Mouse (Mus musculus): Measurements from ENCODE around the gene Zfp992. TPM values are rescaled to one million over a fixed set of nuclear protein-coding genes. Genes with fewer than 3 reads are reported as not detected.
"Not testable (repeated sequence)": the region's sequence is repeated elsewhere in the genome, so short reads cannot be mapped to it uniquely, and the experiment has no call there.

Gene Zfp992
- polyA plus RNA-seq, 2 experiments, result 2.1 to 2.9 TPM

DNA sequence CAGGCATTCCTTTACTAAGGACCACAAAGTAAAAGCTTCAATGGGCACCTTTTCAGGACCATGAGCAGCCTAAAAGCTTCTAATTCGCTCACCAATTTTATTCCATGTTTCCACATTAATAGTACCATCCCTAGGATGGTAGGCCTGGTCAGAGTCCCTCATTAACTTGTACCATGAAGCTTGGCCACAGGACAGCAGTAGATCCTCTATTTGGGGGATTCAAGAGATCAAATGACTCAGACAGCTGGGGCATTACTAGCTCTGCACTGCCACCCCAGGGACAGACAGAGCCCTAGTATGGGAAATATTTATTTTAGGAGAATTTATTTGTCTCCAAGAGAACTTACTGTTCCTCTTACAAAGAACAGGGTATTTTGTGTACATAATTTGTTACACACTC is 25.4 kb downstream of the Zfp992 start:
- H3K9ac ChIP-seq (replicated peaks); H3K4me3 ChIP-seq (ENCODE audit: insufficient read depth in 1 of 2, low read depth in 2 of 2, low read length in 2 of 2); H3K4me2 ChIP-seq (ENCODE audit: low read depth); H3K27ac ChIP-seq; H3K36me3 ChIP-seq (replicated peaks; ENCODE audit: control insufficient read depth, insufficient read depth, low read depth); DNase-seq (ENCODE audit: low read depth in 3 of 3, low spot score in 3 of 3); H3K27me3 ChIP-seq (ENCODE audit: control insufficient read depth, insufficient read depth, low read length); H3K4me1 ChIP-seq (replicated peaks; ENCODE audit: control insufficient read depth in 2 of 2, insufficient read depth in 2 of 2, low read length in 1 of 2): not testable (repeated sequence)
- peaks cover 12% of the 10 kb centered on the region for H3K9me3 ChIP-seq (ENCODE audit: control insufficient read depth, low read length)
- WGBS (ENCODE audit: insufficient replicate concordance), result no CpG with 5 or more reads among the region's 1 CpGs
- peak; percentile 6; the same call in 1 of the 2 replicates for ATAC-seq (ENCODE audit: insufficient read depth)

DNA sequence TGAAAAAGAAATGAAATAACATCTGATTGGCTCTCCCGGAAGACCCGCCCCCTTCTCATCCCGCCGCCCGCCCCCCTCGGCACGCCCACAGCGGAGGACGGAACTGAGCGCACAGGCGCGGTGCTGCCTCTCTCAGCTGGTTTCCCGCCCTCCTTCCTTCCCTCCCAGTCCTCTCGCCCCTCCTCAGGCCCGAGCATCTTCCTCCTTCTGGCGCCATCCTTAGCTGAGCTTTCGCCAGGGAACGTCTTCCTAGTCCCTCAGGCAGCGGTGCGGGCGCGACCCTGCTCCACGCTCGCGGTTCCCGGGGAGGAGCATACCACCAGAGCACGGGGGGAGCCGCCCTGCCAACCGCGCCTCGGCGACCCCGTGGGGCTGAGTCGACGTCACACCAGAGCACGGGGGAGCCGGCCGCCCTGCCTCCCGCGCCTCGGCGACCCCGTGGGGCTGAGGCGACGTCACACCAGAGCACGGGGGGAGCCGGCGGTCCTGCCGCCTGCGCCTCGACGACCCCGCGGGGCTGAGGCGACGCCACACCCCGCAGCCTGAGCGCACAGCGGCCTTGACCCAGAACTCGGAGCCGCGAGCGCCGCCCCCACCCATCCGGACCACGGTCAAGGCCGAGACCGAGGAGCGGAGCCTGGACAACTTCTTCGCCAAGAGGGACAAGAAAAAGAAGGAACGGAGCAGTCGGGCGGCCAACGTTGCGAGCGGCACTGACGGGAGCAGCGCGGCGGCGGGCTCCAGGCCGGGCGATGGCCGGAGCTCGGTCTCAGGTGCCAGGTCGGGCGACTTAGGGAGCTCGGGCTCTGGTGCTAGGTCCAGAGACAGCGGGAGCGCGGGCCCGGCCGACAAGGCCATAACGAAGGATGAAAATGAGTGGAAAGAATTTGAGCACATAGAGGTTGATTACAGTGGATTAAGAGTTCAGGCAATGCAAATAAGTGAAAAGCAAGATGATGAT is 26.2 kb downstream of the Zfp992 start:
- H3K36me3 ChIP-seq (replicated peaks; ENCODE audit: control insufficient read depth, insufficient read depth, low read depth); H3K4me1 ChIP-seq (replicated peaks; ENCODE audit: control insufficient read depth in 2 of 2, insufficient read depth in 2 of 2, low read length in 1 of 2); H3K4me3 ChIP-seq (ENCODE audit: insufficient read depth in 1 of 2, low read depth in 2 of 2, low read length in 2 of 2); H3K27ac ChIP-seq; H3K4me2 ChIP-seq (ENCODE audit: low read depth); H3K9ac ChIP-seq (replicated peaks); H3K27me3 ChIP-seq (ENCODE audit: control insufficient read depth, insufficient read depth, low read length); DNase-seq (ENCODE audit: low read depth in 3 of 3, low spot score in 3 of 3): not testable (repeated sequence)
- peak; percentile 71 for ATAC-seq (ENCODE audit: insufficient read depth)
- 56% methylated on average over 56 of the region's 94 CpGs for WGBS (ENCODE audit: insufficient replicate concordance)
- peaks cover 12% of the 10 kb centered on the region for H3K9me3 ChIP-seq (ENCODE audit: control insufficient read depth, low read length)

DNA sequence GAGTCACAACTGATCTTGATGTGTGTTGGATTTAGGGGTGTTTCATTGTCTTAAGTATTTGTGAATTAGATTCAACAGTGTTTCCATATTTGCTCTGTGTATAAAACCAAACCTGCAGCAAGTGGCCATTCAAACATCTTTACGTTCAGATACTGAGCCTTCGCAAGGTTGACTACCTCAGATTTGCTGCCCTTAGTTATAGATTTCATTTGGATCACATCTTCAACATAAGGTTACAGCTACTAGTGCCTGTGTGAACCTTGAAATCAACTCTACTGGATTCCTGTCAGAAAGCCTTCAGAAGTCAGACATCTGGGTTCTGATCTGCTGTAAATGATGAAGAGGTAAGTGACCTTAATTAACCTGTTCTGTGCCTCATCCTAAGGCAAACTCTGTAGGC is 27.4 kb downstream of the Zfp992 start:
- not testable (repeated sequence) for H3K9ac ChIP-seq (replicated peaks); H3K4me3 ChIP-seq (ENCODE audit: insufficient read depth in 1 of 2, low read depth in 2 of 2, low read length in 2 of 2); ATAC-seq (ENCODE audit: insufficient read depth); DNase-seq (ENCODE audit: low read depth in 3 of 3, low spot score in 3 of 3); H3K36me3 ChIP-seq (replicated peaks; ENCODE audit: control insufficient read depth, insufficient read depth, low read depth); H3K4me1 ChIP-seq (replicated peaks; ENCODE audit: control insufficient read depth in 2 of 2, insufficient read depth in 2 of 2, low read length in 1 of 2); H3K27ac ChIP-seq; H3K4me2 ChIP-seq (ENCODE audit: low read depth); H3K27me3 ChIP-seq (ENCODE audit: control insufficient read depth, insufficient read depth, low read length)
- H3K9me3 ChIP-seq (ENCODE audit: control insufficient read depth, low read length), result peaks cover 18% of the 10 kb centered on the region
- 81% methylated on average over 2 of the region's 2 CpGs for WGBS (ENCODE audit: insufficient replicate concordance)

DNA sequence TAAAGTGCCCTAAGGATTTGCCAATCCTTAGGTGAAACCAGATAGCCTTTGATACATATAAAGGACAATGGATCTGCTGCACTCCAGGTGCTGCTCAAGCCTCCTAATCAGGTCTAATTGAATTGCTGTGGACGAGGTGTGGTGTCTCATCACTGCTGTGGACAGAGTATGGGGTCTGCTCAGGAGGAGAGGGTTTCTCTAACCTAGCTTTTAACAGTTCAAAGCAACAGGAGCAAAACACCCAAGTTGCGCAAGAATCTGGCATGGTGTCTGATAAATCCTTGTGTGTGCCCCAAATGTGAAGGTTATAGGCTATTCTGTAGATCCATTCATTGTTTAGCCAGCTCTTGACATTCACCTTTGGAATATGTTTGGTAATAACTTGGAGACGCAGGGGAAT is 28.1 kb downstream of the Zfp992 start:
- 59% methylated on average over 3 of the region's 3 CpGs for WGBS (ENCODE audit: insufficient replicate concordance)
- not testable (repeated sequence) for H3K4me2 ChIP-seq (ENCODE audit: low read depth); DNase-seq (ENCODE audit: low read depth in 3 of 3, low spot score in 3 of 3); ATAC-seq (ENCODE audit: insufficient read depth); H3K4me1 ChIP-seq (replicated peaks; ENCODE audit: control insufficient read depth in 2 of 2, insufficient read depth in 2 of 2, low read length in 1 of 2); H3K27me3 ChIP-seq (ENCODE audit: control insufficient read depth, insufficient read depth, low read length); H3K36me3 ChIP-seq (replicated peaks; ENCODE audit: control insufficient read depth, insufficient read depth, low read depth); H3K4me3 ChIP-seq (ENCODE audit: insufficient read depth in 1 of 2, low read depth in 2 of 2, low read length in 2 of 2); H3K9ac ChIP-seq (replicated peaks); H3K27ac ChIP-seq
- H3K9me3 ChIP-seq (ENCODE audit: control insufficient read depth, low read length), result peaks cover 22% of the 10 kb centered on the region

DNA sequence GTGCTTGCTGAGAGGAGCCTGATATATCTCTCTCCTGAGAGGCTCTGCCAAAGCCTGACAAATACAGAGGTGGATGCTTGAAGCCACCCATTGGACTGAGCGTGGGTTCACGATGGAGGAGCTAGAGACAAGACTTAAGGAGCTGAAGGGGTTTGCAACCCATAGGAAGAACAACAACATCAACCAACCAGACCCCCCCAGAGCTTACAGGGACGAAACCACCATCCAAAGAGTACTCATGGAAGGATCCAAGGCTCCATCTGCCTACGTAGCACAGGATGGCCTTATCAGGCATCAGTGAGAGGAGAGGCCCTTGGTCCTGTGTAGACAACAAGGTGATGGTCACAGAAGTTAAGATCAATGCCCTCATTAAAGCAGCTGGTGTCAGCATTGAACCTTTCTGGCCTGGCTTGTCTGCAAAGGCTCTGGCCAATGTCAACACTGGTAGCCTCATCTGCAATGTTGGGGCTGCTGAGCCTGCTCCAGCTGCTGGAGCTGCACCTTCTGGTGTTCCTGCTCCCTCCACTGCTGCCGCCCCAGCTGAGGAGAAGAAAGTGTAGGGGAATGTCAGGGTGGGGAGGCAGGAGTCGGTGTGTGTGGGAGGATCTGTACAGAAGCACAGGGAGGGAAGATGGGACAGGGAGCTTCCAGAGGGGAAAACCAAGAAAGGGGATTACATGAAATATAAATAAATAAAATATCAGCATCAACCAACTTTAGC is 31.7 kb downstream of the Zfp992 start:
- peaks cover 30% of the 10 kb centered on the region for H3K9me3 ChIP-seq (ENCODE audit: control insufficient read depth, low read length)
- DNase-seq (ENCODE audit: low read depth in 3 of 3, low spot score in 3 of 3); H3K27ac ChIP-seq; H3K4me2 ChIP-seq (ENCODE audit: low read depth); H3K27me3 ChIP-seq (ENCODE audit: control insufficient read depth, insufficient read depth, low read length); H3K9ac ChIP-seq (replicated peaks); H3K4me1 ChIP-seq (replicated peaks; ENCODE audit: control insufficient read depth in 2 of 2, insufficient read depth in 2 of 2, low read length in 1 of 2); H3K4me3 ChIP-seq (ENCODE audit: insufficient read depth in 1 of 2, low read depth in 2 of 2, low read length in 2 of 2); H3K36me3 ChIP-seq (replicated peaks; ENCODE audit: control insufficient read depth, insufficient read depth, low read depth): not testable (repeated sequence)
- peak; percentile 18; the same call in 1 of the 2 replicates for ATAC-seq (ENCODE audit: insufficient read depth)
- 49% methylated on average over 6 of the region's 6 CpGs for WGBS (ENCODE audit: insufficient replicate concordance)

DNA sequence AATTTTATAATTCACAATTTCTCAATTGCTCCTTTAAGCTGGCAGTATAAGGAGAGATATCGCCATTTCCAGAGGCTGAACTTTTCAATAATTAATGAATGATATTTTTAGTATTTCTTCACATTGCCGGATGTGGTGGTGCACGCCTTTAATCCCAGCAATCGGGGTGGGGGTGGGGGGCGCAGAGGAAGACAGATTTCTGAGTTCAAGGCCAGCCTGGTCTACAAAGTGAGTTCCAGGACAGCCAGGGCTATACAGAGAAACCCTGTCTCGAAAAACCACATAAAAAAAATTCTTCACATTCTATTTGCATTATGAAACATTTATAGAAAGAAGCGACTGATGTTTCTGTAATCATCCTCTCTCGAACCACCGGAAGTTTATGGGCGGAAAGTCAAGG is 33.7 kb downstream of the Zfp992 start:
- not testable (repeated sequence) for DNase-seq (ENCODE audit: low read depth in 3 of 3, low spot score in 3 of 3); H3K4me2 ChIP-seq (ENCODE audit: low read depth); H3K9ac ChIP-seq (replicated peaks); H3K4me1 ChIP-seq (replicated peaks; ENCODE audit: control insufficient read depth in 2 of 2, insufficient read depth in 2 of 2, low read length in 1 of 2); H3K27ac ChIP-seq; ATAC-seq (ENCODE audit: insufficient read depth); H3K4me3 ChIP-seq (ENCODE audit: insufficient read depth in 1 of 2, low read depth in 2 of 2, low read length in 2 of 2); H3K27me3 ChIP-seq (ENCODE audit: control insufficient read depth, insufficient read depth, low read length); H3K36me3 ChIP-seq (replicated peaks; ENCODE audit: control insufficient read depth, insufficient read depth, low read depth)
- H3K9me3 ChIP-seq (ENCODE audit: control insufficient read depth, low read length), result peaks cover 28% of the 10 kb centered on the region
- 66% methylated on average over 10 of the region's 10 CpGs for WGBS (ENCODE audit: insufficient replicate concordance)

All from liver, embryonic 14.5 days (tissue).